Mouse (Mus musculus) hematopoietic stem cell, adult 5-6 weeks (primary cell): ENCODE measurements around the gene Clec2l. TPM values are rescaled to one million over a fixed set of nuclear protein-coding genes. Genes with fewer than 3 reads are reported as not detected.
"Not testable (repeated sequence)": the region's sequence is repeated elsewhere in the genome, so short reads cannot be mapped to it uniquely, and the experiment has no call there.

Source experiments
- ATAC-seq, 2 experiments: fragments of 125-278 bp in 1 of 2; replicated peaks in 1 of 2; 2 replicates each; pipeline ENCODE4 v1.8.0; 2016 to 2017; ENCODE audit warnings: inconsistent platforms in 2 of 2, mild to moderate bottlenecking in 2 of 2, moderate number of reproducible peaks in 2 of 2, low read depth in 1 of 2, moderate TSS enrichment in 1 of 2; ENCODE audit not compliant: low FRiP score in 2 of 2, poor library complexity in 2 of 2, severe bottlenecking in 2 of 2, insufficient read depth in 1 of 2, low TSS enrichment in 1 of 2
- total RNA-seq: library from RNA; stranded (forward); fragments of 172-1452, 232-1000 nt; gene quantifications from 2 replicates; pipeline ENCODE4 v1.2.3, GENCODE M21; 2017

Gene Clec2l
- total RNA-seq, 1 experiment from 2014 or later: not detected

GRCm38 (mm10) chr6:38649545-38649944 is 13.3 kb upstream of the Clec2l start:
- ATAC-seq: no peak

- peak; percentile 70 to 84 for ATAC-seq
These were observed 12.5 kb upstream of the Clec2l start for GRCm38 (mm10) chr6:38650263-38650937.

- ATAC-seq: no peak
These were observed 1.2 kb upstream of the Clec2l start for GRCm38 (mm10) chr6:38661626-38662025.

GRCm38 (mm10) chr6:38669580-38669979 is 6.7 kb downstream of the Clec2l start:
- 0 out of 4 replicates have a peak, but pooled peaks of 1 of the 2 experiments have one; percentile 30 for ATAC-seq

GRCm38 (mm10) chr6:38670488-38670887 is 7.6 kb downstream of the Clec2l start:
- ATAC-seq: not testable (repeated sequence)

GRCm38 (mm10) chr6:38671270-38671669 is 8.4 kb downstream of the Clec2l start:
- no peak for ATAC-seq

- ATAC-seq: no peak
These were observed 9.1 kb downstream of the Clec2l start for GRCm38 (mm10) chr6:38672011-38672410.

- ATAC-seq: no peak
These were observed 13.3 kb downstream of the Clec2l start for GRCm38 (mm10) chr6:38676217-38676616.

- ATAC-seq: no peak
These were observed 13.9 kb downstream of the Clec2l start for GRCm38 (mm10) chr6:38676723-38677122.

- ATAC-seq: no peak
These were observed 14.8 kb downstream of the Clec2l start for GRCm38 (mm10) chr6:38677629-38678028.

GRCm38 (mm10) chr6:38682532-38682931 is 19.7 kb downstream of the Clec2l start:
- ATAC-seq: no peak

- peak in 1 of 2 experiments; percentile 20; a peak in 2 of 4 replicates for ATAC-seq
These were observed 24.3 kb downstream of the Clec2l start for GRCm38 (mm10) chr6:38687216-38687615.

- no peak for ATAC-seq
These were observed 26.0 kb downstream of the Clec2l start for GRCm38 (mm10) chr6:38688841-38689240.

- ATAC-seq: no peak
These were observed 27.7 kb downstream of the Clec2l start for GRCm38 (mm10) chr6:38690615-38691014.

- no peak for ATAC-seq
These were observed 28.2 kb downstream of the Clec2l start for GRCm38 (mm10) chr6:38691052-38691451.

GRCm38 (mm10) chr6:38692556-38692955 is 29.7 kb downstream of the Clec2l start:
- ATAC-seq: no peak

GRCm38 (mm10) chr6:38695380-38696054 is 32.6 kb downstream of the Clec2l start:
- peak; percentile 77 to 81 for ATAC-seq

- no peak for ATAC-seq
These were observed 33.7 kb downstream of the Clec2l start for GRCm38 (mm10) chr6:38696570-38696969.
